ENCODE assay signal across 7 mouse cellular contexts in genomic region chr12:8920996-8921393, GRCm38 (mm10). TPM values are rescaled to one million over a fixed set of nuclear protein-coding genes. Genes with fewer than 3 reads are reported as not detected.
DNase-seq lines count a peak whose midpoint lies in the region; ATAC-seq lines count a peak whose summit lies in the region.

No protein-coding gene starts in this region.

- no peaks in the 10 kb centered on the region for H3K27me3 ChIP-seq in lung, embryonic 15.5 days
- H3K27me3 ChIP-seq in embryonic facial prominence, embryonic 14.5 days (replicated peaks; ENCODE audit: control insufficient read depth, insufficient read depth, low read length): no peaks in the 10 kb centered on the region
- no peaks in the 10 kb centered on the region for H3K27me3 ChIP-seq in limb, embryonic 11.5 days (ENCODE audit: control insufficient read depth, insufficient read depth, low read length)
- no peaks in the 10 kb centered on the region for H3K27me3 ChIP-seq in stomach, embryonic 14.5 days (ENCODE audit: control insufficient read depth, insufficient read depth, low read length)

- H3K9me3 ChIP-seq in lung, embryonic 15.5 days: no peaks in the 10 kb centered on the region
- no peaks in the 10 kb centered on the region for H3K9me3 ChIP-seq in embryonic facial prominence, embryonic 14.5 days (ENCODE audit: control insufficient read depth, low read length)
- no peaks in the 10 kb centered on the region for H3K9me3 ChIP-seq in limb, embryonic 11.5 days (ENCODE audit: control insufficient read depth, low read length)
- no peaks in the 10 kb centered on the region for H3K9me3 ChIP-seq in stomach, embryonic 14.5 days (ENCODE audit: control insufficient read depth, low read depth, low read length)

- no peak for DNase-seq in lung, postnatal 14 days
- no peak for DNase-seq in embryonic facial prominence, embryonic 14.5 days (ENCODE audit: low spot score)
- DNase-seq in limb, embryonic 11.5 days (ENCODE audit: low spot score): no peak
- no peak for DNase-seq in thymus, postnatal 25 days
- DNase-seq in adrenal gland, adult 18-20 months (ENCODE audit: low spot score in 2 of 2): no peak

- no peak for ATAC-seq in lung, embryonic 15.5 days (ENCODE audit: borderline replicate concordance, extremely low read depth, low FRiP score, low TSS enrichment)
- ATAC-seq in embryonic facial prominence, embryonic 14.5 days (ENCODE audit: low read depth): no peak
- ATAC-seq in limb, embryonic 11.5 days (ENCODE audit: insufficient number of reproducible peaks, low FRiP score, low TSS enrichment, low read depth): no peak
- ATAC-seq in stomach, embryonic 14.5 days (ENCODE audit: insufficient number of reproducible peaks, insufficient read depth, low FRiP score, low read depth): no peak

- H3K4me2 ChIP-seq in lung, embryonic 15.5 days: peak overlapping the region; percentile 59
- H3K4me2 ChIP-seq in embryonic facial prominence, embryonic 14.5 days (ENCODE audit: low read depth, low read length): peak overlapping the region; percentile 54
- H3K4me2 ChIP-seq in limb, embryonic 11.5 days (ENCODE audit: low read depth, severe bottlenecking): peak overlapping the region; percentile 27
- H3K4me2 ChIP-seq in stomach, embryonic 14.5 days (replicated peaks; ENCODE audit: low read depth, low read length): peak overlapping the region; percentile 38

- H3K4me3 ChIP-seq in lung, embryonic 15.5 days: peak overlapping the region; percentile 67
- H3K4me3 ChIP-seq in embryonic facial prominence, embryonic 14.5 days (ENCODE audit: low read depth, low read length): peak overlapping the region; percentile 62
- H3K4me3 ChIP-seq in limb, embryonic 11.5 days (ENCODE audit: low read depth, low read length): peak overlapping the region; percentile 81; the same call in 1 of the 2 replicates
- peak overlapping the region; percentile 66 for H3K4me3 ChIP-seq in stomach, embryonic 14.5 days (ENCODE audit: low read depth, low read length)

- peaks cover 37% of the 10 kb centered on the region for H3K4me1 ChIP-seq in lung, embryonic 15.5 days
- H3K4me1 ChIP-seq in embryonic facial prominence, embryonic 14.5 days (ENCODE audit: control insufficient read depth, insufficient read depth, low read length): peaks cover 25% of the 10 kb centered on the region
- peaks cover 18% of the 10 kb centered on the region for H3K4me1 ChIP-seq in limb, embryonic 11.5 days (ENCODE audit: control insufficient read depth, insufficient read depth, low read length)
- peaks cover 25% of the 10 kb centered on the region for H3K4me1 ChIP-seq in stomach, embryonic 14.5 days (ENCODE audit: control insufficient read depth, insufficient read depth, low read length)

- peak overlapping the region; percentile 97 for H3K27ac ChIP-seq in lung, embryonic 15.5 days
- H3K27ac ChIP-seq in embryonic facial prominence, embryonic 14.5 days (replicated peaks; ENCODE audit: low read depth, low read length): peak overlapping the region; percentile 99
- H3K27ac ChIP-seq in limb, embryonic 11.5 days (replicated peaks; ENCODE audit: low read depth, low read length): peak overlapping the region; percentile 96
- H3K27ac ChIP-seq in stomach, embryonic 14.5 days (ENCODE audit: low read length): peak overlapping the region; percentile 97

- H3K9ac ChIP-seq in lung, embryonic 15.5 days: peak overlapping the region; percentile 66
- peak overlapping the region; percentile 75; the same call in 1 of the 2 replicates for H3K9ac ChIP-seq in embryonic facial prominence, embryonic 14.5 days (ENCODE audit: low read depth, low read length)
- peak overlapping the region; percentile 23; the same call in 1 of the 2 replicates for H3K9ac ChIP-seq in limb, embryonic 11.5 days (ENCODE audit: low read length)
- H3K9ac ChIP-seq in stomach, embryonic 14.5 days (replicated peaks; ENCODE audit: low read depth, low read length): no peak overlapping the region

- WGBS in lung, embryonic 15.5 days: 9% methylated on average over 1 of the region's 1 CpGs
- 17% methylated on average over 1 of the region's 1 CpGs for WGBS in embryonic facial prominence, embryonic 14.5 days
- 36% methylated on average over 1 of the region's 1 CpGs for WGBS in limb, embryonic 11.5 days
- 6% methylated on average over 1 of the region's 1 CpGs for WGBS in stomach, embryonic 14.5 days

- H3K36me3 ChIP-seq in lung, embryonic 15.5 days: no peaks in the 10 kb centered on the region
- peaks cover 6% of the 10 kb centered on the region; the same call in 1 of the 2 replicates for H3K36me3 ChIP-seq in embryonic facial prominence, embryonic 14.5 days (ENCODE audit: control insufficient read depth, insufficient read depth, low read length)
- H3K36me3 ChIP-seq in limb, embryonic 11.5 days (ENCODE audit: control insufficient read depth, insufficient read depth, low read length): peaks cover 4% of the 10 kb centered on the region; the same call in 1 of the 2 replicates
- H3K36me3 ChIP-seq in stomach, embryonic 14.5 days (ENCODE audit: control insufficient read depth, insufficient read depth, low read length): peaks cover 3% of the 10 kb centered on the region; the same call in 1 of the 2 replicates

RNA-seq across cellular contexts. Expression of gene Laptm4a, which starts 0.5 kb away (rescaled TPM):
- 335 and 336 TPM in 2 replicates for polyA plus RNA-seq in lung, embryonic 15.5 days (2015; fragmentation: Nextera tagmentation; extraction: Ambion mirVana)
- polyA plus RNA-seq in embryonic facial prominence, embryonic 14.5 days (2014; fragmentation: Nextera tagmentation; extraction: Ambion mirVana): 386 and 396 TPM in 2 replicates
- polyA plus RNA-seq in limb, embryonic 11.5 days (2014; fragmentation: Nextera tagmentation; extraction: Ambion mirVana): 202 and 212 TPM in 2 replicates
- polyA plus RNA-seq in stomach, embryonic 14.5 days (2014; fragmentation: Nextera tagmentation; extraction: Ambion mirVana): 148 and 186 TPM in 2 replicates
- 100 to 1,000 TPM; 578 to 580 TPM for total RNA-seq in adrenal gland, adult 18-20 months (2021)

RNA-seq across cellular contexts. Expression of gene Matn3, which starts 26.7 kb away (rescaled TPM):
- polyA plus RNA-seq in lung, embryonic 15.5 days (2015; fragmentation: Nextera tagmentation; extraction: Ambion mirVana): 2.8 TPM in 2 replicates
- polyA plus RNA-seq in embryonic facial prominence, embryonic 14.5 days (2014; fragmentation: Nextera tagmentation; extraction: Ambion mirVana): 11.1 and 22.0 TPM in 2 replicates
- 3.8 and 5.0 TPM in 2 replicates for polyA plus RNA-seq in limb, embryonic 11.5 days (2014; fragmentation: Nextera tagmentation; extraction: Ambion mirVana)
- polyA plus RNA-seq in stomach, embryonic 14.5 days (2014; fragmentation: Nextera tagmentation; extraction: Ambion mirVana): 0.13 and 0.29 TPM in 2 replicates
- not detected for total RNA-seq in adrenal gland, adult 18-20 months (2021)

RNA-seq across cellular contexts. Expression of gene Wdr35, which starts 52.7 kb away (rescaled TPM):
- 20.7 and 22.8 TPM in 2 replicates for polyA plus RNA-seq in lung, embryonic 15.5 days (2015; fragmentation: Nextera tagmentation; extraction: Ambion mirVana)
- polyA plus RNA-seq in embryonic facial prominence, embryonic 14.5 days (2014; fragmentation: Nextera tagmentation; extraction: Ambion mirVana): 19.9 and 20.1 TPM in 2 replicates
- polyA plus RNA-seq in limb, embryonic 11.5 days (2014; fragmentation: Nextera tagmentation; extraction: Ambion mirVana): 27.3 and 31.1 TPM in 2 replicates
- polyA plus RNA-seq in stomach, embryonic 14.5 days (2014; fragmentation: Nextera tagmentation; extraction: Ambion mirVana): 17.6 and 21.3 TPM in 2 replicates
- total RNA-seq in adrenal gland, adult 18-20 months (2021): 10 to 100 TPM; 12.6 to 14.7 TPM
